Mouse (Mus musculus): Measurements from ENCODE around the gene Kcnmb1.

DNA sequence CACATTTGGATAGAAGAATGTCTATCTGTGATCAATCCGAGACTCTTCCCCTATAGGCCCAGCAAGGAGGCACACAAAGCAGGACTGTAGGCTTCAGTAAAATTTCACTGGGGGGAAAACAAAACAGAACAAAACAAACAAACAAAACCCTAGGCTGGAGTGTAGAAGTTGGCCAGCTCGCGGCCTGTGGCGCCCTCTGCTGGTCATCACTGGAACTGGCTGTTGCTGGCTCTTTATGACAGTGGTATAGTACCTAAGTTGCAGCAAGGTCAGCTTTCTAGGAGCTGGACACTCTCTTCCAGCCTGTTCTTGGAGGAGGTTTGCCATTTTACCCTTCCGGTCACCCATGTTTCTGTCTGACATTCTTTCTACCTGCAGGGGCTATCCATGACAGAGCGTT lies 45.2 kb upstream of the Kcnmb1 start:
- TF ChIP-seq CTCF (IDR thresholded peaks at IDR 0.05; ENCODE audit: extremely low read depth, insufficient read depth, insufficient read length, insufficient replicate concordance) (peak; percentile 90; the same call in 1 of the 2 replicates), POLR2A (IDR thresholded peaks at IDR 0.05; ENCODE audit: low read depth, low read length) (no peak)
